Mouse (Mus musculus) thymus, adult 2 months (tissue): ENCODE measurements around the gene B3gat2.

ENCODE experiments used
- CTCF ChIP-seq: fragments of 200-500 bp; IDR thresholded peaks from 2 replicates; pipeline ENCODE4 v1.5.1; 2012; ENCODE audit warnings: mild to moderate bottlenecking, control low read depth, low read length, moderate library complexity, borderline replicate concordance; ENCODE audit not compliant: control insufficient read depth, poor library complexity, insufficient read depth; ENCODE audit errors: extremely low read depth
- POLR2A ChIP-seq: fragments of 200-500 bp; IDR thresholded peaks from 2 replicates; pipeline ENCODE4 v1.6.1; 2012; ENCODE audit warnings: mild to moderate bottlenecking, low read length, control low read depth, moderate library complexity; ENCODE audit not compliant: control insufficient read depth, poor library complexity, insufficient read depth; ENCODE audit errors: extremely low read depth

- TF ChIP-seq CTCF (no peak), POLR2A (no peak)
Measured at GRCm38 (mm10) chr1:23860944-23861343, 99.4 kb downstream of the B3gat2 start.
